Mouse (Mus musculus): Measurements from ENCODE around the gene Cdh18.

GRCm38 (mm10) chr15:23418158-23418557 is 869.3 kb downstream of the Cdh18 start:
- no peak for TF ChIP-seq CTCF (IDR thresholded peaks at IDR 0.05; ENCODE audit: control insufficient read depth, insufficient read depth, low read length)
- TF ChIP-seq POLR2A (IDR thresholded peaks at IDR 0.05; ENCODE audit: borderline replicate concordance, control insufficient read depth, low read depth, low read length): no peak
